Comparison of ENCODE assay signal across 7 mouse cellular contexts in the genomic region with DNA sequence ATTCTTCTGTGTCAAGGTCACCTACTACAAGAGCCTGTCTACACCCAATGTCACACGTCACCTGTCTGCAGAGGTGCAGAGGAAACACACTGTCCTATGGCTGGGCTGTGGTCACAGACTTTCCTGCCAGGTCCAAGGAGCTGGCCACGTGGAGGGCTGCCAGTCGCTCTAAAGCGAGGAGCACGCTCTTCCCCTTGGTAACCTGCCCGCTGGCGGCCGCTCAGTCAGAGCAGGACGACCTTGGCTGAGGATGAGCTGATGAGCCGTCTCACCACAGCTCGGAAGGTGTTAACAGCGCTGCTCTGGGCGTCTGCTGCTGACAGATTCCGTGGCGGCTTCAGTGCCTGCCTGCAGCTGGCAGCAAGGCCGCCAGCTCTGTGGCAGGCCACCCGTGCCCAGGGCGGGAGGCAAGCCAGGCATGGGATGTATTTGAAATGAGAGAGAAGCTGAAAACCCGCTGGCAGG. TPM values are rescaled to one million over a fixed set of nuclear protein-coding genes. Genes with fewer than 3 reads are reported as not detected.
DNase-seq lines count a peak whose midpoint lies in the region; ATAC-seq lines count a peak whose summit lies in the region.

No protein-coding gene starts in this region.

- DNase-seq in frontal cortex, postnatal 10 days (ENCODE audit: low spot score in 2 of 2), result peak; percentile 66 to 71
- DNase-seq in heart, postnatal 4 days, result peak; percentile 89
- peak; percentile 43 to 72 for DNase-seq in left cerebral cortex, adult 8-10 months (ENCODE audit: low spot score in 2 of 2)
- peak; percentile 84 to 88 for DNase-seq in right cerebral cortex, postnatal 10 days (ENCODE audit: low spot score in 2 of 2)
- DNase-seq in spleen, adult 12 weeks (ENCODE audit: low spot score), result no peak

- ATAC-seq in activated CD4-positive, CD25-positive, alpha-beta regulatory T cell, adult 4 months, result peak; percentile 37
- peak; percentile 48 for ATAC-seq in cerebellum, adult (ENCODE audit: insufficient number of reproducible peaks, low FRiP score, low TSS enrichment)

RNA-seq across cellular contexts. Expression of gene Adi1, which starts 25.6 kb away (rescaled TPM):
- 10 to 100 TPM; 34.9 to 47.6 TPM for polyA plus RNA-seq in activated CD4-positive, CD25-positive, alpha-beta regulatory T cell, adult 4 months (2017; shearing (Covaris generic))
- 10 to 100 TPM; 27.5 to 31.5 TPM for total RNA-seq in heart, postnatal 4 days (2021)
- total RNA-seq in left cerebral cortex, adult 8-10 months (2022), result 10 to 100 TPM; 37.5 to 44.6 (median 41.2) TPM

RNA-seq across cellular contexts. Expression of gene Trappc12, which starts 49.7 kb away (rescaled TPM):
- polyA plus RNA-seq in activated CD4-positive, CD25-positive, alpha-beta regulatory T cell, adult 4 months (2017; shearing (Covaris generic)), result 10 to 100 TPM; 31.6 to 46.1 TPM
- 10 to 100 TPM; 24.7 to 25.8 TPM for total RNA-seq in heart, postnatal 4 days (2021)
- 10 to 100 TPM; 67.0 to 72.8 (median 70.2) TPM for total RNA-seq in left cerebral cortex, adult 8-10 months (2022)

RNA-seq across cellular contexts. Expression of gene Eipr1, which starts 51.0 kb away (rescaled TPM):
- polyA plus RNA-seq in activated CD4-positive, CD25-positive, alpha-beta regulatory T cell, adult 4 months (2017; shearing (Covaris generic)), result 10 to 100 TPM; 30.1 to 43.8 TPM
- 10 to 100 TPM; 11.8 to 13.4 TPM for total RNA-seq in heart, postnatal 4 days (2021)
- 10 to 100 TPM; 57.1 to 65.8 (median 61.0) TPM for total RNA-seq in left cerebral cortex, adult 8-10 months (2022)

RNA-seq across cellular contexts. Expression of gene Rnaseh1, which starts 51.2 kb away (rescaled TPM):
- 10 to 100 TPM; 28.9 to 29.2 TPM for polyA plus RNA-seq in activated CD4-positive, CD25-positive, alpha-beta regulatory T cell, adult 4 months (2017; shearing (Covaris generic))
- total RNA-seq in heart, postnatal 4 days (2021), result 1 to 10 TPM; 9.0 to 9.4 TPM
- 10 to 100 TPM; 12.0 to 12.9 (median 12.7) TPM for total RNA-seq in left cerebral cortex, adult 8-10 months (2022)

Comparison
In these comparisons a context has a peak if more than half of its experiments do, and no peak if none do; other contexts are left out.
1. RNA of gene Eipr1, which starts 51.0 kb away (total RNA-seq): 57.1 to 65.8 TPM in left cerebral cortex, adult 8-10 months; 11.8 to 13.4 TPM in heart, postnatal 4 days; every median in the first group is over 4 times any median in the second.